Mouse (Mus musculus) intestine, embryonic 15.5 days (tissue): ENCODE measurements at regions not wholly inside any gene's neighbourhood (a gene's known extent, or its start where the extent isn't known, plus 50 kb on each side); places are given as distances from the start of the nearest gene placed in this dataset.
"Not testable (repeated sequence)": the region's sequence is repeated elsewhere in the genome, so short reads cannot be mapped to it uniquely, and the experiment has no call there.

Source experiments
- ATAC-seq: fragments of 200-750 bp; cut with Nextera tagmentation; 2 replicates; pipeline ENCODE4 v1.8.0; 2017; ENCODE audit warnings: moderate TSS enrichment, moderate library complexity
- H3K27ac ChIP-seq: fragments of 300-500 bp; sonication (generic); 2 replicates; pipeline ENCODE4 v1.5.1; 2015; ENCODE audit warnings: mild to moderate bottlenecking, inconsistent platforms
- H3K27me3 ChIP-seq: fragments of 300-500 bp; sonication (generic); replicated peaks from 2 replicates; pipeline ENCODE4 v1.6.1; 2015; ENCODE audit warnings: inconsistent platforms
- H3K36me3 ChIP-seq: fragments of 300-500 bp; sonication (generic); 2 replicates; pipeline ENCODE4 v1.6.1; 2015; ENCODE audit warnings: inconsistent platforms
- H3K4me1 ChIP-seq: fragments of 300-500 bp; sonication (generic); replicated peaks from 2 replicates; pipeline ENCODE4 v1.6.1; 2015; ENCODE audit warnings: inconsistent platforms
- H3K4me2 ChIP-seq: fragments of 300-500 bp; sonication (generic); replicated peaks from 2 replicates; pipeline ENCODE4 v1.6.1; 2015; ENCODE audit warnings: mild to moderate bottlenecking, inconsistent platforms
- H3K4me3 ChIP-seq: fragments of 300-500 bp; sonication (generic); replicated peaks from 2 replicates; pipeline ENCODE4 v1.5.1; 2015; ENCODE audit warnings: inconsistent platforms
- H3K9ac ChIP-seq: fragments of 300-500 bp; sonication (generic); 2 replicates; pipeline ENCODE4 v1.6.1; 2015; ENCODE audit warnings: inconsistent platforms
- H3K9me3 ChIP-seq: fragments of 300-500 bp; sonication (generic); 2 replicates; pipeline ENCODE4 v1.6.1; 2016; ENCODE audit warnings: inconsistent platforms
- WGBS: fragments of 180-500 bp; shearing (Covaris S2); methylation state at CpG from one replicate; pipeline ENCODE4 v1.1.7; 2015; 5-methylcytosine and 5-hydroxymethylcytosine counted together

GRCm38 (mm10) chr2:64522722-64523121 lies 424.9 kb upstream of the Fign start:
- Histone ChIP-seq H3K27me3 (no peaks in the 10 kb centered on the region), H3K36me3 (no peaks in the 10 kb centered on the region), H3K4me3 (no peak overlapping the region), H3K9ac (no peak overlapping the region), H3K4me2 (no peak overlapping the region), H3K9me3 (no peaks in the 10 kb centered on the region), H3K4me1 (no peaks in the 10 kb centered on the region), H3K27ac (no peak overlapping the region)
- ATAC-seq = no peak
- 82% methylated on average over 3 of the region's 3 CpGs for WGBS

GRCm38 (mm10) chr2:64522233-64522632 lies 424.4 kb upstream of the Fign start:
- Histone ChIP-seq H3K4me2 (no peak overlapping the region), H3K4me1 (no peaks in the 10 kb centered on the region), H3K9me3 (no peaks in the 10 kb centered on the region), H3K36me3 (no peaks in the 10 kb centered on the region), H3K27ac (no peak overlapping the region), H3K27me3 (no peaks in the 10 kb centered on the region), H3K4me3 (no peak overlapping the region), H3K9ac (no peak overlapping the region)
- 76% methylated on average over 3 of the region's 3 CpGs for WGBS
- ATAC-seq = no peak

- Histone ChIP-seq H3K4me1 (no peaks in the 10 kb centered on the region), H3K4me2 (no peak overlapping the region), H3K9ac (no peak overlapping the region), H3K9me3 (no peaks in the 10 kb centered on the region), H3K27ac (no peak overlapping the region), H3K36me3 (no peaks in the 10 kb centered on the region), H3K4me3 (no peak overlapping the region), H3K27me3 (no peaks in the 10 kb centered on the region)
- ATAC-seq = peak; percentile 61
Measured at GRCm38 (mm10) chr2:64495725-64496124, 397.9 kb upstream of the Fign start.

- no peaks in the 10 kb centered on the region for H3K4me1 ChIP-seq
- no peak overlapping the region for H3K4me3 ChIP-seq
- H3K4me2 ChIP-seq = no peak overlapping the region
- no peaks in the 10 kb centered on the region for H3K36me3 ChIP-seq
- H3K27ac ChIP-seq = no peak overlapping the region
- H3K9ac ChIP-seq = no peak overlapping the region
- 78% methylated on average over 12 of the region's 12 CpGs for WGBS
- no peaks in the 10 kb centered on the region for H3K27me3 ChIP-seq
- no peak for ATAC-seq
- H3K9me3 ChIP-seq = no peaks in the 10 kb centered on the region
Measured at GRCm38 (mm10) chr2:64466412-64466970, 368.7 kb upstream of the Fign start.

GRCm38 (mm10) chr2:64462466-64463114 lies 364.8 kb upstream of the Fign start:
- H3K27ac ChIP-seq = no peak overlapping the region
- H3K9ac ChIP-seq = no peak overlapping the region
- no peaks in the 10 kb centered on the region for H3K9me3 ChIP-seq
- WGBS = 59% methylated on average over 8 of the region's 8 CpGs
- no peaks in the 10 kb centered on the region for H3K27me3 ChIP-seq
- H3K36me3 ChIP-seq = no peaks in the 10 kb centered on the region
- ATAC-seq = no peak
- H3K4me2 ChIP-seq = no peak overlapping the region
- H3K4me3 ChIP-seq = no peak overlapping the region
- H3K4me1 ChIP-seq = no peaks in the 10 kb centered on the region

GRCm38 (mm10) chr2:64462041-64462440 lies 364.2 kb upstream of the Fign start:
- Histone ChIP-seq H3K4me2 (no peak overlapping the region), H3K4me1 (no peaks in the 10 kb centered on the region), H3K9ac (no peak overlapping the region), H3K27ac (no peak overlapping the region), H3K36me3 (no peaks in the 10 kb centered on the region), H3K9me3 (no peaks in the 10 kb centered on the region), H3K4me3 (no peak overlapping the region), H3K27me3 (no peaks in the 10 kb centered on the region)
- 79% methylated on average over 11 of the region's 11 CpGs for WGBS
- ATAC-seq = no peak

- WGBS = 74% methylated on average over 9 of the region's 9 CpGs
- Histone ChIP-seq H3K4me2 (no peak overlapping the region), H3K36me3 (no peaks in the 10 kb centered on the region), H3K4me1 (no peaks in the 10 kb centered on the region), H3K27me3 (no peaks in the 10 kb centered on the region), H3K9me3 (no peaks in the 10 kb centered on the region), H3K27ac (no peak overlapping the region), H3K4me3 (no peak overlapping the region), H3K9ac (no peak overlapping the region)
- no peak for ATAC-seq
Measured at GRCm38 (mm10) chr2:64461636-64462035, 363.8 kb upstream of the Fign start.

- Histone ChIP-seq H3K27ac (no peak overlapping the region), H3K9me3 (no peaks in the 10 kb centered on the region), H3K4me1 (no peaks in the 10 kb centered on the region), H3K27me3 (no peaks in the 10 kb centered on the region), H3K36me3 (no peaks in the 10 kb centered on the region), H3K4me2 (no peak overlapping the region), H3K9ac (no peak overlapping the region), H3K4me3 (no peak overlapping the region)
- ATAC-seq = no peak
- 66% methylated on average over 5 of the region's 5 CpGs for WGBS
Measured at GRCm38 (mm10) chr2:64458171-64458570, 360.3 kb upstream of the Fign start.

GRCm38 (mm10) chr2:64452690-64453089 lies 354.9 kb upstream of the Fign start:
- no peaks in the 10 kb centered on the region for H3K36me3 ChIP-seq
- H3K27ac ChIP-seq = no peak overlapping the region
- H3K4me1 ChIP-seq = no peaks in the 10 kb centered on the region
- H3K9ac ChIP-seq = no peak overlapping the region
- WGBS = 74% methylated on average over 6 of the region's 6 CpGs
- no peaks in the 10 kb centered on the region for H3K9me3 ChIP-seq
- H3K4me2 ChIP-seq = no peak overlapping the region
- no peak overlapping the region for H3K4me3 ChIP-seq
- no peak for ATAC-seq
- no peaks in the 10 kb centered on the region for H3K27me3 ChIP-seq

GRCm38 (mm10) chr2:64451614-64452317 lies 353.9 kb upstream of the Fign start:
- no peaks in the 10 kb centered on the region for H3K27me3 ChIP-seq
- no peak overlapping the region for H3K27ac ChIP-seq
- H3K9ac ChIP-seq = no peak overlapping the region
- no peaks in the 10 kb centered on the region for H3K9me3 ChIP-seq
- H3K36me3 ChIP-seq = no peaks in the 10 kb centered on the region
- ATAC-seq = no peak
- H3K4me3 ChIP-seq = no peak overlapping the region
- no peaks in the 10 kb centered on the region for H3K4me1 ChIP-seq
- no peak overlapping the region for H3K4me2 ChIP-seq
- WGBS = 73% methylated on average over 12 of the region's 12 CpGs

- H3K27me3 ChIP-seq = no peaks in the 10 kb centered on the region
- no peaks in the 10 kb centered on the region for H3K4me1 ChIP-seq
- no peak overlapping the region for H3K4me3 ChIP-seq
- H3K9ac ChIP-seq = no peak overlapping the region
- no peaks in the 10 kb centered on the region for H3K9me3 ChIP-seq
- 96% methylated on average over 3 of the region's 3 CpGs for WGBS
- H3K4me2 ChIP-seq = no peak overlapping the region
- ATAC-seq = no peak
- H3K36me3 ChIP-seq = no peaks in the 10 kb centered on the region
- no peak overlapping the region for H3K27ac ChIP-seq
Measured at GRCm38 (mm10) chr2:64443171-64443570, 345.3 kb upstream of the Fign start.

- Histone ChIP-seq H3K9ac (no peak overlapping the region), H3K4me3 (no peak overlapping the region), H3K9me3 (no peaks in the 10 kb centered on the region), H3K4me2 (no peak overlapping the region), H3K36me3 (no peaks in the 10 kb centered on the region), H3K4me1 (no peaks in the 10 kb centered on the region), H3K27ac (no peak overlapping the region), H3K27me3 (no peaks in the 10 kb centered on the region)
- WGBS = 83% methylated on average over 2 of the region's 2 CpGs
- no peak for ATAC-seq
Measured at GRCm38 (mm10) chr2:64440961-64441360, 343.1 kb upstream of the Fign start.

GRCm38 (mm10) chr2:64417129-64417528 lies 319.3 kb upstream of the Fign start:
- H3K9me3 ChIP-seq, H3K4me1 ChIP-seq, H3K9ac ChIP-seq, H3K4me3 ChIP-seq, H3K4me2 ChIP-seq, H3K27ac ChIP-seq, ATAC-seq, H3K27me3 ChIP-seq, H3K36me3 ChIP-seq: not testable (repeated sequence)
